Mouse (Mus musculus) liver, postnatal 0 days (tissue): ENCODE measurements around the gene AC124502.3.

Source experiments
- CTCF ChIP-seq: sonication (generic); IDR thresholded peaks from 2 replicates; pipeline ENCODE4 v1.5.1; 2016; ENCODE audit warnings: antibody characterized with exemption, low read depth
- EP300 ChIP-seq: IDR thresholded peaks from 2 replicates; pipeline ENCODE4 v1.6.1; 2016; ENCODE audit warnings: antibody characterized with exemption, low read depth, mild to moderate bottlenecking

DNA sequence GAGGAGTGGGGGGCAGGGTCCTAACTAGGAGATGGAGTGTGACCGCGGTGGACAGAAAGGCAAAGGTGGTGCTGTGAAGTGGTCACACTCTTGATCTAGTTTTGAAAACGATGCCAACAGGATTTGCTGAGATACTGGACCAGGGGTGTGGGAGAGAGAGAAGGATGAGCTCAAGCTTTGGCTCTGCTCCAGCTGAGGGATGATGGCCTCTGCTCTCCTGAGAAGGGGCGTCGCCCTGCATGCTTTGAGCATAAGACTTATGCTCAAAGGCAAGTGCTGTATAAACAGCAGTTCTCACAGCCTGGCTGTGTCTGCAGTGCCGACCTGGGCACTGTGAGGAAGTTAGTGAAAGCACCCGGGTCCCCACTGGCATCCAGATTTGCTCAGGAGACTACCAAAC lies 26.4 kb downstream of the AC124502.3 start:
- no peak for TF ChIP-seq CTCF
- TF ChIP-seq EP300: no peak
